Mouse (Mus musculus) T-helper 2 cell (primary cell): ENCODE results near the gene Cxcl10.

ENCODE experiments used
- in situ Hi-C: fragments of 300-600 bp; cut with MboI, MseI; formaldehyde crosslinking; loops from one replicate; pipeline ENCODE4 v1.15.1; 2025; ENCODE audit warnings: high pct_unique_total_duplicates

The Cxcl10 gene

DNA sequence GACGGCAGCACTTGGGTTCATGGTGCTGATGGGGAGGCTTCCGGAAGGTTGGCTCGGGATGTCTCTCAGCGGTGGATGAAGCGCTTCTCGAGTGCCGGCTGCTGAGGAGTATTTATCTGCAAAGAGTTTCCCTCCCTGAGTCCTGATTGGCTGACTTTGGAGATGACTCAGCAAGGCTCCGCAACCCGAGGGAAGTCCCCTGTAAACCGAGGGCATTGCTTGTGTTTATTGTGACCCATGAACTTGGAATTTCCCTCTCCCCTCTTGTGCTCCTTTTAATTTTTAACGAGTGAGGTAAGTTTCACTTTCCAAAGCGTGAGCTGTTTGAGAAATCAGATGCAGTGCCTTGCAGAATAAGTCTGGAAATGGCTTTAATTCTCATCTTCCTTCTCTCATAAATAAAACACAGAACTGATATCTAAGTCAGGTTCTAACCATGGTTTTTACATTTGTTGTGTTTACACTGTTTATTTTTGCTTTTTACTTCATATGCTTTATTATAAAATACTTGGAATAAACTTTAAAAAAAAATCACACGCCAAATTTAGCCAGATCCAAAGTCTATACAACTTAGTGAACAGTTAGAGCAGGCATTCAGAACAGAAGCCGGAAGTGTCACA, at the start of gene Cxcl10:
Gene Cxcl10 (minus strand): TSS at position 96 of the 620 bp plus-strand sequence.
- in situ Hi-C loops: no loop called here

DNA sequence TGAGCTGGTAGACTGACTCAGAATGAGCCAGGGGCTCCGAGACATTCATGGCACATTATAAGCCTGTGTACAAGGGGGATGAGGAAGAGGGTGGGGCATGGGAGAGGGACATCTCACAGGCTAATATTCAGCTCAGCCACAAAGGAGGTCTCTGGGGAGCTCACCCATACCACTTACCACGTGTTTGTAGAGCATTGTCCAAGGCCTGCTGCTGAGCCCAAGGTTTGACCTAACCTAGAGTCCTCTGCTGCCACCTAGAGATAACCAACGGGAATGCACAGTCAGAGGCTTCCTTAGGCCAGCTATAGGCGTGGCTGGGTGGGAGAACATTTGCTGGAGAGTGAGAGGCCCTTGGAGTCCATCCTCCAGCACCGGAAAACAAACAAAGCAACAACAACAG, 49.5 kb upstream of the Cxcl10 start:
- in situ Hi-C loops: no loop called here

DNA sequence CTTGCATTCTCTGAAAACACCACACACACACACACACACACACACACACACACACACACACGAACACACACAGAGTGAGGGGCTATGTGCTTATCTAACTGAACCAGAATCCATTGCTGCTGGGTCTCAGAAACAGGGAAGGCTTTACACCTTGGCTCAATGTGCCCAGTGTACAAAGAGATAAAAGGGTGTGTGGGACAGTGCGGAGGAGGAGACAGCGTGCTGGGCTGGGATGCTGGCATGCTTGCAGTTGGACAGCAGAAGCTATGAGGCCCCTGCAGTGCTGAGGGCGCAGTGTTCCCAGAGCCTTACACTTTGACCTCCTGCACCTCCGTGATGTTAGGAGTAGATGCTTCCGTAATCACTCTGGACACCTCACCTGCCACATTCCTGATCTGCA, 47.8 kb upstream of the Cxcl10 start:
- in situ Hi-C loops: no loop called here

DNA sequence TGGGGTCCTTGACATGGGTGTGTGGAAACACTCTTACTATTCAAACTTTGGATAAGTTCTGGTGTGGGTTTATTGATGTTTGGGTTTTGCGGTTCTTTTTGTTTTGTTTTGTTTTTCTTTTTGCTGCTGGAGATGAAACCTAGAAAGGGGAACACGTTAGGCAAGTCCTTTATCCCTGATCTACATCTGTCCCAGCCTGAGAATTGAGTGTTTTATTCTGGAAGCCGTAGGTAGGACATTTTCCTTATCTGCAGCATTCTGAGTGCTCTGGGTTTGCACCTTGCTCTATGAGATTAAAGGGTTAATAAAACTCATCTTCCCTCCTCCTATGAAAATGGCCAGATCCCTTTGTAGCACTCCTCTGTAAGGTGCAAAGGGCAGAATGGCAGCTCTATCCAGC, 47.1 kb upstream of the Cxcl10 start:
- in situ Hi-C loops: no loop called here

DNA sequence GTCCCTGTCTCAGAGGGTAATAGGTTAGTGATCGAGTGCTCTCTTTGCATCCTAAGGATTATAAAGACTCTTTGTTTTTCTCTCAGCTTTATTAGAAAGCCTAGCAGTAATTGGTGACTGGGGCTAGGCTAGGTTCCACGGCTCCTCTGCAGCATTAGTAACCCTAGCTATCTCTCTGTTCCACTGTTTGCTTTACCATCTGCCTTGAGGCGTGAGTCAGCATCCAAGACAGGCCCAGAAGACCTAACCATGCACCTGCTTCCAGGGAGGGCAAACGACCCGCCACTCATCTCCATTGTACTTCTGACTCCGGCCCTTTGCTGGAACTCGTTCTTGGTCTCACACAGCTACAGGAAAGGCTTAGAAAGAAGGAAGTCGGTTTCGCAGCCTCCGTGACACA, 45.2 kb upstream of the Cxcl10 start:
- in situ Hi-C loops: no loop called here

DNA sequence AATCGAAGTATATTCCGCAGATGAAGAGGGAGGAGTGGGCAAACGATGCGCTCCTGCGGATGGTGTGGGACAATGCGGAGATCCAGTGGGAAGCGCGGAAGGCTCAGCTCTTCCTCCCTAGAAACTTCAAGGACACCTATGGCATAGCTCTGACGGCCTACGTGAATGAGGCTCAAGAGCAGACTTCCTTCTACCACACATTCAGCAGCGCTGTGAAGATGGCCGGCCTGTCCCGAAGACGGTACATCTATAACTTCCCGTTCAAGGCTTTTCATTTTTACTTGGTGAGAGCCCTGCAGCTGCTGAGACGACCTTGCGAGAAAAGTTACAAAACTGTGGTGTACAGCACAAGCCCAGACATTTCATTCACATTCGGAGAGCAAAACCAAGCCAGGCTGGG, 43.9 kb upstream of the Cxcl10 start:
- in situ Hi-C loops: no loop called here

DNA sequence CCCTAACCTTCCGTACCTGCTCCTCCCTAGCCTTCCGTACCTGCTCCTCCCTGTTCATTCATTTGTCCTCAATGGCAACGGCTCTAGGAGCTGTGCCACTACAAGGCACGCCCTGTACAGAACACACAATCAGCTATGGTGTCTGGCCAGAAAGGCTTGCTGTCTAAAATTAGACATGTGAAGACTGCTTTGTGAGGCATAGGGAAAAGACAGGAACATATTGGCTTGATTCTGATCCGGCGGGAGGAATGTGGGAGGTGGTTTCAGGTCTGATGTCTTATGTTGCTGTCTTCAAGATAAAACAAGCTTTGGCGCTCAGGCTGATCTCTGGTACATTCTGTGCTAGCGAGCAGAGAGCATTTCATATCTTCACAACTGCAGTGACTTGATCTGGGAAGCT, 41.9 kb upstream of the Cxcl10 start:
- in situ Hi-C loops: no loop called here

DNA sequence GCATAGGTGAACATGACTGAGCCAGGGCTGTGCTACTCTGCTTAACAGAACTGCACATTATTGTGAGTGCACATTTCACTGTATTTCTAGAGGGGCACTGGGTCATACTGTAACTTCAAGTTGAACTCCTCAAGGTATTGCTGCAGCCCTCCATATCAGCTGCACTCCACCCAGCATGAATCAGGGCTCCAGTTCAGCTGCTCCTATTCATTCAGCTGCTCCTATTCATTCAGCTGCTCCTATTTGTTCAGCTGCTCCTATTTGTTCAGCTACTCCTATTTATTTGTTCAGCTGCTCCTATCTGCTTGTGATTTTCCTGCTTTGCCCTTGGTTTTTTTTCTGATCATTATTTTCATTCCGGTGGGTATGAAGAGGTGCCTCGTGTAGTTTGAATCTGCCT, 41.3 kb upstream of the Cxcl10 start:
- in situ Hi-C loops: no loop called here

DNA sequence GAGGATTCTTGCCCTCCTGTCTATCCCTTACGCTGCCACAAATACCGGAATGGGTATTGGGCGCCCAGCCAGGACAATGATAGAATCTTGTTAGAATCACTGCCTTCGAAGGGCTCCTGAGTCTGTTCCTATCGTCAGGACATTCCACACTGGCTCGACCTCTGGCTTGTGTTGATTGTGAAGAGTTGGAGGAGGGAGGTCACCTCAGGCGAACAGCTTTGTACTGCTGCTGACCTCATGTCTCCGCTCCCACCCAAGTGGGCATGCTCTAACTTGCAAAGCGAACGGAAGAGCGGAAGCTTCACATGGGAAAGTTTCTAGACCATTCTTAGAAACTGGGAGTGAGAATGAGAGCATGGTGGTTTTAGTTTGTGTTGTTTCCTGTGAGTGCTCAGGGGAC, 38.7 kb upstream of the Cxcl10 start:
- in situ Hi-C loops: no loop called here

DNA sequence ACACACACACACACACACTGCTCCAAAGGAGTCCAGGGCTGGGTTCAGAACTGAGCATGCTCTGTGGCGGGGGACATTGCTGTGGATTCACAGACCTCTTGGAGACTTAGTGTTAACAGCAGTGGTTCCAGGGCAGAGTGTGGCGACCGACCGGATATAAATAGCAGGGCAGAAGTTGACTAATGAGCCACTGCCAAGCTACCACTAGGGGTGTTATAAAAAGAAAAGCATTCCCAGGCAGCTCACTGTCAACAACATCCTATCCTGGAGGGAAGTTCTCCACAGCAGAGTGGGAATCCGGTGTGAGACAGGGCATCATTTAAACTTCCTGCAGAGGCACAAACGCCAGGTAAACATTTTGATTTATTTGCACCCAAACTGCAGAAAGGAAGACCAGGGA, 38.0 kb upstream of the Cxcl10 start:
- in situ Hi-C loops: no loop called here

DNA sequence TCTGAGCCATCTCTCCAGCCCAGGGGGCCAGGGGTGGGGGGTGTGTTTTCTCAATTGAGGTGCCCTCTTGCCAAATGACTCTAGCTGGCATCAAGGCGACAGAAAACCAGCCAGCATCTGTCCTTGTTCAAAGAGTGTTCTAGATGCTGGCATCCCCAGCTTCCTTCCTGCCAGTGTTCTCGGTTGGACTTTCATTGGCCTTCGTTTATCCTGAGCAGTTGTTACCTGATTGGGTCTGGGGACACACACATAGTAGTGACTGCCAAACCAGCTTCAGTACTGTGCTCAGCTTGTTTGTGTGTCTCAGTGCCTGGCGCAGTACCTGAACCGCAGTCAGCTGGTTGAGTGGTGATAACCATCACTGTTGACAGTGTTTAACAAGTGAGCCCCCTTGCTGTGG, 37.4 kb upstream of the Cxcl10 start:
- in situ Hi-C loops: no loop called here

DNA sequence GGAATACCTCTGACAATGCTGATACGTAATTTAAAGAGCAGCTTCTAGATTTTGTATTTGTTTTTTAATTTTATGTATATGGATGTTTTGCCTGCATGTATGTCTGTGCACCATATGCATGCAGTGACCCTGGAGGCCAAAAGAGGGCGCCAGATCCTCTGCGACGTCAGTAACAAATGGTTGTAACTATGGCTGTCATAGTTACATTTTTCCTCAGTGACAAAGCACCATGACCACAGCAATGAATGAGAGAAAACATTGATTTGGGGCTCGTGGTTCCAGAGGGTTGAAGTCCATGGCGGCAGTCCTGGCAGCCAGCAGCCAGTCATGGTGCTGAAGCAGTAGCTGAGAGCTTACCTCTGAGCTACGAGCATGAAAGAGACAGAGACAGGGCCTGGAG, 36.2 kb upstream of the Cxcl10 start:
- in situ Hi-C loops: no loop called here

DNA sequence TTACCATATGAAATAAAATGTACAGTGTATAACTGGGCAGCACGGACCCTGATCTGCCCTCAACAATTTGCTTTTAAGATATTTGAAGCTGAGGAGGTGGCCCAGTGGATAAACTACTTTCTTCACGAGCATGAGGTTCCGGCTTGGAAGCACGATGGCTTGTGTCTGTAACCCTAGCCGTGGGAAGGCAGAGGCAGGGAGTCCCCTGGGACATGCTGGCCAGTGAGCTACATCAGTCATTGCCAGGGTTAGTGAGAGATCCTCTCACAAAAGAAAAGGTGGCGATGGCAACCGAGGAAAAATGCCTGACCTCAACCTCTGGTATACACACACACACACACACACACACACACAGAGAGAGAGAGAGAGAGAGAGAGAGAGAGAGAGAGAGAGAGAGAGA, 35.1 kb upstream of the Cxcl10 start:
- in situ Hi-C loops: no loop called here

DNA sequence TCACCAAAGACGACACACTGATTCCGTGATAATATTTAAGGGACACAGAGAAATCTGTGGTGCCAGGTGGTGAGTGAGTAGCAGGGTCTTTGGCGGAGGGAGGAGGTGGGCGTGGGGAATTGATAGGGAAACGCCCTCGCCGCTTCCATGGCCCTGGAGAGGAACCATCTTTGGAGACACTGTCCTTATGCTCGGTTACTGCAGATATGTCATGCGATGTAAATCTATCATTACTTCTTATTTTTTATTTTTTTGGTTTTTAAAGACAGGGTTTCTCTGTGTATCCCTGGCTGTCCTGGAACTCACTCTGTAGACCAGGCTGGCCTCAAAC, 33.6 kb upstream of the Cxcl10 start:
- in situ Hi-C loops: no loop called here

DNA sequence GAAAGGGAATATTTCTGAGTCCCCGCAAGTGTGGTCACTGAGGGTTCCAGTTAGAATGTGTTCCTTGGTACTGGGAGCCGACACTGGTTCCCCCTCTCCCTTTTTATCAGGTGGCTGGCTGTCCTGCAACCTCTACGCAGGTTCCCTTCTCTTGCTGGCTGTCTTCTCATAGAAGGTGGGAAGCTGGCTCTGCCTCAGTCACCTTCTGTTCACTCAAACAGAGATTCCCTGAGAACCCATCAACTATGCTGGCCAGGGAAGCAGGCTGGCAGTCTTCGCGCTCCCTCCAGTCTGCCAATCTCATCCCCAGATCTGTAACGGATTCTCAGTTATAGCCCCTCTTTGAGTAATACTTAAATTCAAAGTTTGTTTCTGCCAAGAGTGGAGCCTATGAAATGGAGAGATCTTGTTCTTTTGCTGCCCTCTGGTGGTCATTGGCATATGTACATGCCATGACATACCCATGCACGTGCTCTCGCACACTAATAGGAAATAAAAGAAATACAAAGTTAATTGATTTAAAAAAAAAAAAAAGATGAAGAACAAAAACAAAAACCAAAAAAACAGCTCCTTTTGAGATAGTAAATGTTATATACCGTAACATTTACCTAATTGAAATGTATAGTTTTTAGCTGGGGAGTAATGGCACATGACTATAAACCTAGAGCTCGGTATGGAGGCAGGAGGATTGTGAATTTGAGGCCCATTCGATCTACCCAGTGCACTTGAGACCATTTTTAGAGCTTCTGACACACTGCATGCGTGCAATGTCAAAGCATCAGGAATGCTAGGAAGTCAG, 33.1 kb upstream of the Cxcl10 start:
- in situ Hi-C loops: no loop called here

DNA sequence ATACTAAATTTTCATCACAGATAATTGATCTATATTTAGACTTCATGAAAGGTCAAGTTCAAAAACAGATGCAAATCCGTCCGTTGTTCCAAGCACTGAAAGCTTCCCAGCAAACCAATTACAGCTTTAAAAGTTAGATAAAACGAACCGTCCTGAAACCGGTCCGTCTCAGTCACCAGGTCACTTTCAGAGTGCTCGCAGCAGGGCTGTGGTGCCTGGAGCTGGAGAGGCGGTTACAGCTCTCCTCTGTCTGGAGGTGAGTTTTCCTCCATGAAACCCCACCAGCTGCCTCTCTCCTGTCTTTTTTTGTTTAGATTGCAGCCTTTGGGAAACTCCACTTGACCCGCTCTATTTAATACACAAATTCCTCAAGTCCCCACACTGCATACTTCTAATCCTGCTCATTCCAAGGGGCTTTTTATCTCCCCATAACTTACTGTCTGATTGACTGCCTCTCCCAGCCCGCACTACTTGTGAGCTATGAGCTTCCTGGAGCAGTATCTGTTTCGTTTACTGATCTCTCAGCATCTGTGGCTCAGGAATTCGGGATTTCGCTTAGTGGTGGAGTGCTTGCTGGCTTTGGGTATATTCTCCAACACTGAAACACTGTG, 28.2 kb upstream of the Cxcl10 start:
- in situ Hi-C loops: loop anchor here (5.0 kb wide), 1 partner anchor 65 kb away; the partner anchor contains the start of gene Sdad1

DNA sequence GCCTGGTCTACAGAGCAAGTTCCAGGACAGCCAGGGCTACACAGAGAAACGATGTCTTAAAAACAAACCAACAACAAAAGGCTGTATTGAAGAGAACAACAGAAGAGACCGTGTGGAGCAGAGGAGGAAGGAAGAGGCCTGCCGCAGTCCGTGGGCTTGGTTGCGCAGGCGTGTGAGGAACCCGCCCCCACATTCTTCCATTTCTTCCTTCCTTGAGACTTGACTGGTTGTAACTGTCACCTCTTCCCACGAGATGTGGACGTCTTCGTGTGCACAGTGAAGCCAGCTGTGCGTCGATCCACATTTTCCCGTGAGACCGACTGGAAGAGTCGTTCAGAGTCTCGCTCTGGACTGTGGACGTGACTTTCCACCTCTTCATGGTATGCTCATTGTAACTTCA, 26.7 kb upstream of the Cxcl10 start:
- in situ Hi-C loops: loop anchor here (5.0 kb wide), 1 partner anchor 63 kb away; the partner anchor contains the start of gene Sdad1

DNA sequence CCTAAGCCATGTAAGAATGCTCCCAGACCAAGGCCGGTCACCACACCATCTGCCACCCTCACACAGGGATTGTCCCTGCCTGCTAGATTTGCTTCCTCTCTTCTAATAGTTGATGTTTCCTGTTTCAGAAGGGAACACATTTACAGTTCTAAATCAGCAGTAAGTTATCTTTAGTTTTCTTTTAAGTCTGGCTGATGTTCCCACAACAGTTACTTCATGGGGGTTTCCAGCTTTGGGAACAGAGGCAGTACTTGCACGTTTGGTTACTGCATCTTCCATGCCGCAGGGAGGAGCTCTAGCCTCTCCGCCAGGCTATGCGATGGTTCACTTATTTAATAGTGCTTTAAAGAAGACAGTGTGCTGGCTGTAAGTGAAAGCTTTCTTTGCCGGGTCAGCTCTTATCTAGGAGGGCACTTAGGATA, 26.0 kb upstream of the Cxcl10 start:
- in situ Hi-C loops: loop anchor here (5.0 kb wide), 1 partner anchor 62 kb away; the partner anchor contains the start of gene Sdad1

DNA sequence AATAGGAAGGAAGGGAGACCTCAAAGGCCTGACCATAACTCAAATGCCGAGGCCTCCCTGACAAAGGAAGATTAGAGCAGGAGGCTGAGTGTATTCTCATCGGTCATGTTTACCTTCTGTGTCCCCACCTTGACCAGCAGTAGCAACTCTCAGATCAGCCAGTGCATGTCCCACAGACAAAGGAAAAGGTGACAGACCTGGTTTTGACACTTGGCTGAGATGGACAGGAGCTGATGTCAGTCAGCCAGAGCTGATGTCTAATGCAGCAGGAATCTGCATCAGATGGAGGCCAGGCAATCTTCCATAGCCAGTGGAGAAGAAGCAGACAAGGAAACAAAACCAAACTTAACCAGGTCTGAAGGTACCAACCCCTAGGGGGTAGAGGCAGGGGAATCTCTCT, 23.9 kb upstream of the Cxcl10 start:
- in situ Hi-C loops: no loop called here

DNA sequence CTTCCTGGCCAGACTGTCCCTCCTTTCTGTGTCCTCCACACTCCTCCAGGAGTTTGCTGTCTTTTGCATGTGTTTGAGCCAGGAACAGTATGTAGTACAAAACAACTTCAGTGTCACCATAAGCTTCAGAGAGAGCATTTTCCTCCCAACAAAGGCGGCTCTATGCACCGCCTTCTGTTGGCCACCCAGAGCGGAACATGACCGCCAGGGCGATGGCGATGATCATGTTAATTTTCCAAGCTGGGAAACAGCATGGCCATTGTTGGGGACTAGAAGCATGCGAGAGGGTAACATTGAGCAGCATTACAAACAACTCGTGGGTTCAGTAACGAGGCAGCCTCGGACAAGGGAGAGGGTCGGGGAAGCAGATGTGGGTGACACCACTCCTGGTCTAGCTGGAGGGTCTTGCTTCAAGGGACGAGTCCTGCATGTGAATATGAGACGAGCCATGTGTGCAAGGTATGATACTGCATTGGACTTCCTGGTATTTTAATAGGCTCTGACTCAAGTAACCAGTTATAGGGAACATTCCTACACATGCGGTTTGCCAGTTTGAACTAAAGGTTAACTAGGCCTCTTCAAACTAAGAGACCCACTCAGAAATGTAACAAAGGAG, 22.8 kb upstream of the Cxcl10 start:
- in situ Hi-C loops: no loop called here

DNA sequence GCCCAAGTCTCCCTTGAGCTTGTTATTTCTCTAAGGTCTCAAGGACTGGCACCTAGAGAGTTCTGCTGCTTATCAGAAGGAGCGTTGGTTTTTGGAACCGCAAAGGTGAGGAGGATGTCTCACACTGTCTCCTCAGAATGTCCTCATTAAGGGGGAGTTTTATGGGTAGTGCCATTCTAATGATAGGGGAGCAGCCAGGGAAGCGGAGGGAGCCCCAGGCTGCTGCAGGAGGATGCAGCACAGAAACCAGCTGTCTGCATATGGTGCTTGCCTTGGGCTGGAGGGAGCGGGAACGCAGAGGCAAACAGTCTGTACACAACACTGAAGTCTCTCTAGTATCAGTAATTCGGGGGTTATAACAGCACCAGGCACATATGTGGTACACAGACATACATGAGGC, 22.2 kb upstream of the Cxcl10 start:
- in situ Hi-C loops: no loop called here

DNA sequence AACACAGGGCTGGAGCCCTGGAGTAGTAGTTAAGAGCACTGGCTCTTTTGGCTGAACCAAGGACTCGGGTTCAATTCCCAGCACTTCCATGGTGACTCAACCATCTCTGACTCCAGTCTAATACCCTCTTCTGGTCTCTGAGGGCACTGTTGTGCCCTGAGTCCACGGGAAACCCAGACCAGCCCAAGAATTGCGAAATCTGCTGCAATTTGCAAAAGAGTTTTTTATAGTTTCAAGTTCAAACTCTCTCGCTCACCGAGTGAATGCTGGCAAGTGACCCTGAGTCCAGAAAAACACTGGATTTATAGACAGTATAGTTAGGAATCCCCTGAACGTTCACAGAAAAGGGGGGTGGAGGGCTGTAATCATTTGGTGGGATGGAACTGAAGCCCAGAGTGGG, 21.7 kb upstream of the Cxcl10 start:
- in situ Hi-C loops: no loop called here
